Mouse (Mus musculus) midbrain, postnatal 0 days (tissue): Measurements from ENCODE around the gene Camkk1. TPM values are rescaled to one million over a fixed set of nuclear protein-coding genes. Genes with fewer than 3 reads are reported as not detected.

Experiments used
- ATAC-seq: fragments of 200-750 bp; cut with Nextera tagmentation; 2 replicates; pipeline ENCODE4 v1.8.0; 2017; ENCODE audit warnings: moderate number of reproducible peaks, mild to moderate bottlenecking, moderate TSS enrichment, moderate library complexity; ENCODE audit not compliant: low FRiP score
- DNase-seq: peaks from one replicate; pipeline ENCODE4 v3.0.0-alpha.2; 2015; ENCODE audit warnings: low spot score
- H3K27ac ChIP-seq: fragments of 300-500 bp; sonication (generic); 2 replicates; pipeline ENCODE4 v1.5.1; 2014; ENCODE audit warnings: low read depth, mild to moderate bottlenecking, low read length, mixed read lengths
- H3K27me3 ChIP-seq: fragments of 300-500 bp; sonication (generic); 2 replicates; pipeline ENCODE4 v1.6.1; 2014; ENCODE audit warnings: low read length, control low read depth, mixed read lengths; ENCODE audit not compliant: insufficient read depth
- H3K36me3 ChIP-seq: fragments of 300-500 bp; sonication (generic); 2 replicates; pipeline ENCODE4 v1.6.1; 2014; ENCODE audit warnings: low read length, control low read depth, mixed read lengths; ENCODE audit not compliant: insufficient read depth
- H3K4me1 ChIP-seq: fragments of 300-500 bp; sonication (generic); 2 replicates; pipeline ENCODE4 v1.6.1; 2014; ENCODE audit warnings: mild to moderate bottlenecking, control low read depth, antibody characterized with exemption, low read length, mixed read lengths; ENCODE audit not compliant: insufficient read depth
- H3K4me2 ChIP-seq: fragments of 300-500 bp; sonication (generic); 2 replicates; pipeline ENCODE4 v1.6.1; 2014; ENCODE audit warnings: low read depth, mild to moderate bottlenecking, low read length, mixed read lengths; ENCODE audit not compliant: poor library complexity, severe bottlenecking
- H3K4me3 ChIP-seq: fragments of 300-500 bp; sonication (generic); 2 replicates; pipeline ENCODE4 v1.5.1; 2014; ENCODE audit warnings: low read depth, mild to moderate bottlenecking, low read length, moderate library complexity
- H3K9ac ChIP-seq: fragments of 300-500 bp; sonication (generic); replicated peaks from 2 replicates; pipeline ENCODE4 v1.6.1; 2014; ENCODE audit warnings: mild to moderate bottlenecking, low read length, moderate library complexity, mixed read lengths; ENCODE audit not compliant: poor library complexity, severe bottlenecking
- H3K9me3 ChIP-seq: fragments of 300-500 bp; sonication (generic); 2 replicates; pipeline ENCODE4 v1.6.1; 2016; ENCODE audit warnings: low read length, control low read depth
- CTCF ChIP-seq: IDR thresholded peaks from 2 replicates; pipeline ENCODE4 v1.5.1; 2016; ENCODE audit warnings: antibody characterized with exemption, mild to moderate bottlenecking
- WGBS: fragments of 180-500 bp; shearing (Covaris S2); extraction: QIAGEN DNeasy Blood & Tissue Kit; methylation state at CpG from one replicate; pipeline ENCODE4 v1.1.7; 2014; 5-methylcytosine and 5-hydroxymethylcytosine counted together
- polyA plus RNA-seq: library from polyadenylated mRNA; unstranded; fragments of >200 nt; fragmentation: Nextera tagmentation; extraction: Ambion mirVana; gene quantifications from 2 replicates; pipeline ENCODE4 v1.2.1, GENCODE M21; 2015
- total RNA-seq: library from RNA; depleted of rRNA; stranded (reverse); fragments of >200 nt; gene quantifications from 2 replicates; pipeline ENCODE4 v1.2.3, GENCODE M21; 2014; rRNA removed

Camkk1 gene
- total RNA-seq, result 26.7 and 28.6 TPM in 2 replicates
- polyA plus RNA-seq, result 27.7 and 30.2 TPM in 2 replicates

- Histone ChIP-seq H3K4me1 (peaks cover 6% of the 10 kb centered on the region; the same call in 1 of the 2 replicates), H3K27ac (peak within 1 kb of the TSS; percentile 59), H3K36me3 (no peaks in the 10 kb centered on the region), H3K9ac (peak within 1 kb of the TSS; percentile 77), H3K9me3 (no peaks in the 10 kb centered on the region), H3K27me3 (no peaks in the 10 kb centered on the region), H3K4me2 (peak within 1 kb of the TSS; percentile 80), H3K4me3 (peak within 1 kb of the TSS; percentile 84)
- no peak for TF ChIP-seq CTCF
- peak; percentile 93 for DNase-seq
- under 1% methylated on average over 56 of the region's 57 CpGs for WGBS
- peak; percentile 91 for ATAC-seq
Measured at GRCm38 (mm10) chr11:73018471-73019146, at the start of gene Camkk1. Gene Camkk1, plus strand, starts transcription at chr11:73019008.

- ATAC-seq (no peak), DNase-seq (no peak)
- 87% methylated on average over 13 of the region's 13 CpGs for WGBS
- no peaks in the 10 kb centered on the region for H3K4me1 ChIP-seq
- no peaks in the 10 kb centered on the region for H3K36me3 ChIP-seq
- no peaks in the 10 kb centered on the region for H3K27me3 ChIP-seq
- no peak overlapping the region for H3K27ac ChIP-seq
- H3K9me3 ChIP-seq, result no peaks in the 10 kb centered on the region
- no peak for TF ChIP-seq CTCF
- no peak overlapping the region for H3K4me2 ChIP-seq
- H3K9ac ChIP-seq, result no peak overlapping the region
- H3K4me3 ChIP-seq, result no peak overlapping the region
Measured at GRCm38 (mm10) chr11:72974995-72975503, 43.8 kb upstream of the Camkk1 start.

DNA sequence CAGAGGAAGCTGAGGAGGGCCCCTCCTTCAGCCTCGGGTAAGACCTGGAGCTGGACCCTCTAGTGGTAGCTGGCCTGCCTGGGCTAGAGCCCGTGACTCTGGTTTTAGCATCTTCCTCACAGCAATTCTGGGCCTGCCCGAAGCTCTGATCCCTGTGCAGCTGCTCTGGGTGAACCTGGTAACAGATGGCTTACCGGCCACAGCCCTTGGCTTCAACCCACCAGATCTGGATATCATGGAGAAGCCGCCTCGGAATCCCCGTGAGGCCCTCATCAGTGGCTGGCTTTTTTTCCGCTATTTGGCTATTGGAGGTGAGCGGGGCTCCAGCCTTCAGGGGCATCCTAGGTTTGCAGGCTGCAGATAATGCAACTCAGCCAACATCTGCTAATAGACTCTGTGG is 36.3 kb upstream of the Camkk1 start:
- no peak for ATAC-seq
- DNase-seq, result no peak
- no peaks in the 10 kb centered on the region for H3K9me3 ChIP-seq
- no peak for TF ChIP-seq CTCF
- no peak overlapping the region for H3K4me3 ChIP-seq
- no peaks in the 10 kb centered on the region for H3K27me3 ChIP-seq
- H3K4me2 ChIP-seq, result no peak overlapping the region
- no peaks in the 10 kb centered on the region for H3K36me3 ChIP-seq
- H3K4me1 ChIP-seq, result no peaks in the 10 kb centered on the region
- no peak overlapping the region for H3K27ac ChIP-seq
- WGBS, result 89% methylated on average over 9 of the region's 9 CpGs
- no peak overlapping the region for H3K9ac ChIP-seq

DNA sequence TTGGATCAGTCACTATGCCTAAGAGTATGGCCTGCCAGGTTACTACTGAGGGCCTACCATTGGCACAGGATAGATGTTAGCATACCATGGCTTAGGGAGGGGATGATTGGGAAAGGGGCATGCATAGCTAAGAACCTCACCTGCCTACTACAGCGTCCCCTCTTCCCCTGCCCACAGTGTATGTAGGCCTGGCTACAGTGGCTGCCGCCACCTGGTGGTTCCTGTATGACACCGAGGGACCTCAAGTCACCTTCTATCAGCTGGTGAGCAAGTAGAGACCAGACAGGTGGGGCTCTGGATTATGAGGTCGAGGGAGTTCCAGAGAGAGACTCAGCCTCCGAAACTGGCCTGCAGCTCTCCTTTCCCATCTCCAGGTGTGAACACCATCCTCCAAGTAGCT is 35.5 kb upstream of the Camkk1 start:
- no peaks in the 10 kb centered on the region for H3K36me3 ChIP-seq
- H3K27me3 ChIP-seq, result no peaks in the 10 kb centered on the region
- DNase-seq (no peak), ATAC-seq (no peak)
- no peak overlapping the region for H3K9ac ChIP-seq
- no peak overlapping the region for H3K4me3 ChIP-seq
- no peaks in the 10 kb centered on the region for H3K9me3 ChIP-seq
- TF ChIP-seq CTCF, result peak; percentile 54
- no peaks in the 10 kb centered on the region for H3K4me1 ChIP-seq
- no peak overlapping the region for H3K27ac ChIP-seq
- H3K4me2 ChIP-seq, result no peak overlapping the region
- WGBS, result 47% methylated on average over 5 of the region's 5 CpGs

- Histone ChIP-seq H3K4me3 (no peak overlapping the region), H3K9ac (no peak overlapping the region), H3K4me1 (no peaks in the 10 kb centered on the region), H3K4me2 (no peak overlapping the region), H3K27ac (no peak overlapping the region), H3K27me3 (no peaks in the 10 kb centered on the region), H3K9me3 (no peaks in the 10 kb centered on the region), H3K36me3 (no peaks in the 10 kb centered on the region)
- no peak for TF ChIP-seq CTCF
- DNase-seq, result no peak
- no peak for ATAC-seq
- WGBS, result 78% methylated on average over 5 of the region's 5 CpGs
Measured at GRCm38 (mm10) chr11:72986745-72987144, 32.1 kb upstream of the Camkk1 start.

GRCm38 (mm10) chr11:72987234-72987633 is 31.6 kb upstream of the Camkk1 start:
- no peaks in the 10 kb centered on the region for H3K9me3 ChIP-seq
- WGBS, result 70% methylated on average over 5 of the region's 5 CpGs
- no peaks in the 10 kb centered on the region for H3K27me3 ChIP-seq
- no peak for ATAC-seq
- no peaks in the 10 kb centered on the region for H3K36me3 ChIP-seq
- H3K4me2 ChIP-seq, result no peak overlapping the region
- no peak overlapping the region for H3K4me3 ChIP-seq
- no peak overlapping the region for H3K27ac ChIP-seq
- no peak for DNase-seq
- no peak overlapping the region for H3K9ac ChIP-seq
- H3K4me1 ChIP-seq, result no peaks in the 10 kb centered on the region
- TF ChIP-seq CTCF, result no peak
